Mouse (Mus musculus) heart, embryonic 11.5 days (tissue): ENCODE data around the gene 3110001I22Rik. TPM values are rescaled to one million over a fixed set of nuclear protein-coding genes. Genes with fewer than 3 reads are reported as not detected.
"Not testable (repeated sequence)": the region's sequence is repeated elsewhere in the genome, so short reads cannot be mapped to it uniquely, and the experiment has no call there.

Source experiments
- ATAC-seq: fragments of 200-750 bp; cut with Nextera tagmentation; replicated peaks from 2 replicates; pipeline ENCODE4 v1.8.0; 2017; ENCODE audit warnings: moderate library complexity; ENCODE audit not compliant: insufficient number of reproducible peaks, low FRiP score, low TSS enrichment
- H3K27ac ChIP-seq: fragments of 300-500 bp; sonication (generic); 2 replicates; pipeline ENCODE4 v1.5.1; 2014; ENCODE audit warnings: mild to moderate bottlenecking, low read depth, low read length
- H3K27me3 ChIP-seq: fragments of 300-500 bp; sonication (generic); 2 replicates; pipeline ENCODE4 v1.6.1; 2014; ENCODE audit warnings: mild to moderate bottlenecking, low read length, mixed read lengths; ENCODE audit not compliant: control insufficient read depth, insufficient read depth
- H3K36me3 ChIP-seq: fragments of 300-500 bp; sonication (generic); 2 replicates; pipeline ENCODE4 v1.6.1; 2014; ENCODE audit warnings: mild to moderate bottlenecking, low read length, moderate library complexity, mixed read lengths; ENCODE audit not compliant: control insufficient read depth, insufficient read depth
- H3K4me1 ChIP-seq: fragments of 300-500 bp; sonication (generic); 2 replicates; pipeline ENCODE4 v1.6.1; 2014; ENCODE audit warnings: low read length; ENCODE audit not compliant: control insufficient read depth, insufficient read depth
- H3K4me2 ChIP-seq: fragments of 300-500 bp; sonication (generic); 2 replicates; pipeline ENCODE4 v1.6.1; 2014; ENCODE audit warnings: mild to moderate bottlenecking, moderate library complexity
- H3K4me3 ChIP-seq: fragments of 300-500 bp; sonication (generic); 2 replicates; pipeline ENCODE4 v1.5.1; 2014; ENCODE audit warnings: low read depth, low read length
- H3K9ac ChIP-seq: fragments of 300-500 bp; sonication (generic); 2 replicates; pipeline ENCODE4 v1.6.1; 2014; ENCODE audit warnings: mild to moderate bottlenecking, low read depth, low read length, moderate library complexity
- H3K9me3 ChIP-seq: fragments of 300-500 bp; sonication (generic); replicated peaks from 2 replicates; pipeline ENCODE4 v1.6.1; 2016; ENCODE audit warnings: low read length; ENCODE audit not compliant: control insufficient read depth
- WGBS: fragments of 180-500 bp; shearing (Covaris S2); extraction: QIAGEN DNeasy Blood & Tissue Kit; methylation state at CpG from one replicate; pipeline ENCODE4 v1.1.7; 2014; ENCODE audit not compliant: insufficient replicate concordance; 5-methylcytosine and 5-hydroxymethylcytosine counted together
- polyA plus RNA-seq: library from polyadenylated mRNA; unstranded; fragments of >200 nt; fragmentation: Nextera tagmentation; extraction: Ambion mirVana; gene quantifications from 2 replicates; pipeline ENCODE4 v1.2.1, GENCODE M21; 2014

The 3110001I22Rik gene
- polyA plus RNA-seq, 1 experiment from 2014 or later: 4.4 TPM

- Histone ChIP-seq H3K4me2 (peak within 1 kb of the TSS; percentile 90), H3K4me1 (peaks cover 16% of the 10 kb centered on the region), H3K27me3 (no peaks in the 10 kb centered on the region), H3K9me3 (no peaks in the 10 kb centered on the region), H3K27ac (peak within 1 kb of the TSS; percentile 75), H3K9ac (peak within 1 kb of the TSS; percentile 85), H3K4me3 (peak within 1 kb of the TSS; percentile 78), H3K36me3 (peaks cover 2% of the 10 kb centered on the region)
- peak; percentile 82 for ATAC-seq
- under 1% methylated on average over 35 of the region's 35 CpGs for WGBS
Observed at GRCm38 (mm10) chr16:13667878-13668343, 3.8 kb upstream of the 3110001I22Rik start, which contains the start of gene Parn. Parn (minus strand) TSS chr16:13668170.

GRCm38 (mm10) chr16:13668402-13669108 is 3.2 kb upstream of the 3110001I22Rik start:
- no peaks in the 10 kb centered on the region; the same call in 1 of the 2 replicates for H3K36me3 ChIP-seq
- H3K27ac ChIP-seq: peak overlapping the region; percentile 75
- 68% methylated on average over 10 of the region's 10 CpGs for WGBS
- H3K9me3 ChIP-seq: no peaks in the 10 kb centered on the region
- peak overlapping the region; percentile 85; the same call in 1 of the 2 replicates for H3K9ac ChIP-seq
- no peak for ATAC-seq
- peaks cover 19% of the 10 kb centered on the region for H3K4me1 ChIP-seq
- peak overlapping the region; percentile 90 for H3K4me2 ChIP-seq
- H3K4me3 ChIP-seq: peak overlapping the region; percentile 78
- no peaks in the 10 kb centered on the region for H3K27me3 ChIP-seq

GRCm38 (mm10) chr16:13669282-13669681 is 2.4 kb upstream of the 3110001I22Rik start:
- ATAC-seq: no peak
- Histone ChIP-seq H3K27ac (no peak overlapping the region), H3K4me3 (no peak overlapping the region), H3K9me3 (no peaks in the 10 kb centered on the region), H3K36me3 (no peaks in the 10 kb centered on the region; the same call in 1 of the 2 replicates), H3K4me1 (peaks cover 19% of the 10 kb centered on the region), H3K9ac (no peak overlapping the region), H3K4me2 (no peak overlapping the region), H3K27me3 (no peaks in the 10 kb centered on the region)
- 95% methylated on average over 1 of the region's 1 CpGs for WGBS

GRCm38 (mm10) chr16:13670896-13671295 is 833 bp upstream of the 3110001I22Rik start:
- peaks cover 19% of the 10 kb centered on the region for H3K4me1 ChIP-seq
- not testable (repeated sequence) for ATAC-seq, H3K36me3 ChIP-seq, H3K27me3 ChIP-seq, H3K9ac ChIP-seq, H3K9me3 ChIP-seq
- peak overlapping the region; percentile 83; the same call in 1 of the 2 replicates for H3K4me3 ChIP-seq
- peak overlapping the region; percentile 84; the same call in 1 of the 2 replicates for H3K27ac ChIP-seq
- WGBS: 72% methylated on average over 5 of the region's 5 CpGs
- H3K4me2 ChIP-seq: peak overlapping the region; percentile 78; the same call in 1 of the 2 replicates

- Histone ChIP-seq H3K9ac (peak overlapping the region; percentile 95), H3K4me2 (peak overlapping the region; percentile 78), H3K27ac (peak overlapping the region; percentile 84), H3K27me3 (no peaks in the 10 kb centered on the region), H3K9me3 (no peaks in the 10 kb centered on the region), H3K4me1 (peaks cover 14% of the 10 kb centered on the region), H3K4me3 (peak overlapping the region; percentile 83), H3K36me3 (peaks cover 4% of the 10 kb centered on the region; the same call in 1 of the 2 replicates)
- WGBS: 1% methylated on average over 20 of the region's 20 CpGs
- ATAC-seq: peak; percentile 58
Observed at GRCm38 (mm10) chr16:13672386-13672898, 713 bp downstream of the 3110001I22Rik start.

- Histone ChIP-seq H3K9ac (no peak overlapping the region), H3K27me3 (no peaks in the 10 kb centered on the region), H3K27ac (no peak overlapping the region), H3K4me3 (peak overlapping the region; percentile 83), H3K4me1 (peaks cover 13% of the 10 kb centered on the region), H3K9me3 (no peaks in the 10 kb centered on the region), H3K4me2 (peak overlapping the region; percentile 78), H3K36me3 (peaks cover 7% of the 10 kb centered on the region; the same call in 1 of the 2 replicates)
- no peak for ATAC-seq
- 77% methylated on average over 5 of the region's 5 CpGs for WGBS
Observed at GRCm38 (mm10) chr16:13673114-13673513, 1.4 kb downstream of the 3110001I22Rik start.

GRCm38 (mm10) chr16:13674511-13674910 is 2.8 kb downstream of the 3110001I22Rik start:
- WGBS: 90% methylated on average over 3 of the region's 3 CpGs

GRCm38 (mm10) chr16:13678601-13679319 is 7.0 kb downstream of the 3110001I22Rik start:
- 90% methylated on average over 3 of the region's 3 CpGs for WGBS
- Histone ChIP-seq H3K4me3 (no peak overlapping the region), H3K27ac (no peak overlapping the region), H3K36me3 (peaks cover 7% of the 10 kb centered on the region), H3K9ac (no peak overlapping the region), H3K4me1 (no peaks in the 10 kb centered on the region), H3K27me3 (no peaks in the 10 kb centered on the region), H3K9me3 (no peaks in the 10 kb centered on the region), H3K4me2 (no peak overlapping the region)
- no peak for ATAC-seq

More at GRCm38 (mm10) chr16:13674511-13674910, 2.8 kb downstream of the 3110001I22Rik start:
- Histone ChIP-seq H3K9ac (no peak overlapping the region), H3K27me3 (no peaks in the 10 kb centered on the region), H3K27ac (no peak overlapping the region), H3K9me3 (no peaks in the 10 kb centered on the region), H3K4me3 (no peak overlapping the region), H3K4me1 (peaks cover 7% of the 10 kb centered on the region; the same call in 1 of the 2 replicates), H3K4me2 (no peak overlapping the region), H3K36me3 (peaks cover 7% of the 10 kb centered on the region; the same call in 1 of the 2 replicates)
- ATAC-seq: no peak
